Mouse (Mus musculus) midbrain, embryonic 15.5 days (tissue): ENCODE results near the gene Ucp2. TPM values are rescaled to one million over a fixed set of nuclear protein-coding genes. Genes with fewer than 3 reads are reported as not detected.

Experiments
- ATAC-seq: fragments of 200-750 bp; cut with Nextera tagmentation; replicated peaks from 2 replicates; pipeline ENCODE4 v1.8.0; 2017; ENCODE audit warnings: moderate TSS enrichment
- H3K27ac ChIP-seq: fragments of 300-500 bp; sonication (generic); 2 replicates; pipeline ENCODE4 v1.5.1; 2015; ENCODE audit warnings: mild to moderate bottlenecking, inconsistent platforms
- H3K27me3 ChIP-seq: fragments of 300-500 bp; sonication (generic); replicated peaks from 2 replicates; pipeline ENCODE4 v1.6.1; 2015; ENCODE audit warnings: inconsistent platforms
- H3K36me3 ChIP-seq: fragments of 300-500 bp; sonication (generic); replicated peaks from 2 replicates; pipeline ENCODE4 v1.6.1; 2015; ENCODE audit warnings: inconsistent platforms
- H3K4me1 ChIP-seq: fragments of 300-500 bp; sonication (generic); 2 replicates; pipeline ENCODE4 v1.6.1; 2015; ENCODE audit warnings: inconsistent platforms
- H3K4me2 ChIP-seq: fragments of 300-500 bp; sonication (generic); 2 replicates; pipeline ENCODE4 v1.6.1; 2015; ENCODE audit warnings: inconsistent platforms, mild to moderate bottlenecking, moderate library complexity
- H3K4me3 ChIP-seq: fragments of 300-500 bp; sonication (generic); 2 replicates; pipeline ENCODE4 v1.5.1; 2015; ENCODE audit warnings: mild to moderate bottlenecking, inconsistent platforms
- H3K9ac ChIP-seq: fragments of 300-500 bp; sonication (generic); 2 replicates; pipeline ENCODE4 v1.6.1; 2015; ENCODE audit warnings: mild to moderate bottlenecking, inconsistent platforms
- H3K9me3 ChIP-seq: fragments of 300-500 bp; sonication (generic); 2 replicates; pipeline ENCODE4 v1.6.1; 2016; ENCODE audit warnings: inconsistent platforms
- WGBS: fragments of 180-500 bp; shearing (Covaris S2); methylation state at CpG from one replicate; pipeline ENCODE4 v1.1.7; 2015; ENCODE audit warnings: mixed read lengths; 5-methylcytosine and 5-hydroxymethylcytosine counted together
- polyA plus RNA-seq: library from polyadenylated mRNA; unstranded; fragments of >200 nt; fragmentation: Nextera tagmentation; extraction: Ambion mirVana; gene quantifications from 2 replicates; pipeline ENCODE4 v1.2.1, GENCODE M21; 2015

The Ucp2 gene
- polyA plus RNA-seq, 1 experiment from 2014 or later, result 57.2 TPM

DNA sequence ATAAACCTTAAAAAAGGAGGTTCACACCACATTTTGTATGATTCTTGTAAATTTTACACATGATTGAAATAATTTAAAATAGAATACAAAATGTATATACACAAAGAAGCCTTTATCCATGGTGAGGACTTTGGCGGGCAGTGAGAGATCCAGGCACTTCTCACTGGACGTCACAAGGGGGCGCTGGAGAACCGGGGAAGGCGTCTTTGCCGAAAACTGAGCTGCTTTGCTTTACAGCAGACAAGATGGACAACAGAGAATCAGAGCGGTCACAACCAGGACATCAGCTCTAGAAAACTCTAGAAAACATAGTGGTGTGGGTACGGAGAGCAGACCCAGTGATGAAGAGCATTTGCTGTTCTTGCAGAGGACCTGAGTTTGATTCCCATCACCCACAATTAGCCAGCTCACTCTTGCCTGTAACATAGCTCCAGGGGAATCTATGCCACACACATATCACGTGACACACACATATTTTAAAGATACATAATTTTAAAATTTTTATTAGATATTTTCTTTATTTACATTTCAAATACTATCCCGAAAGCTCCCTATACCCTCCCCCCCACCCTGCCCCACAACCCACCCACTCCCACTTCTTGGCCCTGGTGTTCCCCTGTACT, 27.6 kb downstream of the Ucp2 start:
- H3K9ac ChIP-seq, result no peak overlapping the region
- no peaks in the 10 kb centered on the region for H3K9me3 ChIP-seq
- no peaks in the 10 kb centered on the region for H3K4me1 ChIP-seq
- no peak overlapping the region for H3K4me2 ChIP-seq
- no peaks in the 10 kb centered on the region for H3K36me3 ChIP-seq
- 24% methylated on average over 10 of the region's 10 CpGs for WGBS
- H3K27me3 ChIP-seq, result no peaks in the 10 kb centered on the region
- no peak overlapping the region for H3K4me3 ChIP-seq
- ATAC-seq, result peak; percentile 66; the same call in 1 of the 2 replicates
- H3K27ac ChIP-seq, result no peak overlapping the region

DNA sequence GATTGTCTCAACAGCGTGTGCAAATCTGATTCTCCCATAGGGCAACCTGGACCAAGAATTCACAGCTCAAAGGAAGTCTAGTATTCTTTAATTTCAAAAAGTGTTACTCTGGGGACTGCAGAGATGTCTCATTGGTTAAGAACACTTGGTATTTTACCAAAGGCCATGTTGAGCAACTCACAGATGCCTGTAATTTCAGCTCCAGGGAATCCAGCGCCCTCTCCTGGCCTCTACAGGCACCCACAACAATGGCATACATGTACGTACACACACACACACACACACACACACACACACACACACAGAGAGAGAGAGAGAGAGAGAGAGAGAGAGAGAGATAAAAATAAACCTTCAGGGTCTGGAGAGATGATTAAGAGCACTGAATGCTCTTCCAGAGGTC, 29.1 kb downstream of the Ucp2 start:
- Histone ChIP-seq H3K27ac (no peak overlapping the region), H3K9ac (no peak overlapping the region), H3K4me3 (no peak overlapping the region), H3K4me2 (no peak overlapping the region), H3K4me1 (no peaks in the 10 kb centered on the region), H3K27me3 (no peaks in the 10 kb centered on the region), H3K9me3 (no peaks in the 10 kb centered on the region), H3K36me3 (no peaks in the 10 kb centered on the region)
- 75% methylated on average over 3 of the region's 3 CpGs for WGBS
- ATAC-seq, result no peak

DNA sequence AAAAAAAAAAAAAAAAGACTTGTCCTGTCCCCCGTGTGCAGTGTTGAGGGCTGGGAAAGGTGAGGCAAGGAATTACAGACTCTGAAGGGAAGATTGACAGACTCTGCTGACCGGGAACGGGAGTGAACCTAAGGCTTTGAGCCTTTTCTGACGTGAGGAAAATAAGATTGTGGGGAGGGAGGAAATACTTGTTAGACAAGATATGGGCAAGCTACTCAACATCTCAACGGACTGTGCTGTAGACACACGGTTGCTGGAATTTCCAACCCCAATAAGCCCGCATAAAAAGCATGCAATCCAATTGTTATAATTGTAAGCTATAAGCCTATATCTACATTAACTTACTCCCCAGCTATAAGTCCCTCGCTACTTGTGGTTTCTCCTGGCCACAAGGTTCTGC, 31.5 kb downstream of the Ucp2 start:
- 75% methylated on average over 8 of the region's 8 CpGs for WGBS
- no peak for ATAC-seq
- no peak overlapping the region for H3K9ac ChIP-seq
- H3K27me3 ChIP-seq, result no peaks in the 10 kb centered on the region
- H3K9me3 ChIP-seq, result no peaks in the 10 kb centered on the region
- no peak overlapping the region for H3K4me2 ChIP-seq
- H3K4me3 ChIP-seq, result no peak overlapping the region
- no peaks in the 10 kb centered on the region for H3K36me3 ChIP-seq
- no peak overlapping the region for H3K27ac ChIP-seq
- no peaks in the 10 kb centered on the region for H3K4me1 ChIP-seq

DNA sequence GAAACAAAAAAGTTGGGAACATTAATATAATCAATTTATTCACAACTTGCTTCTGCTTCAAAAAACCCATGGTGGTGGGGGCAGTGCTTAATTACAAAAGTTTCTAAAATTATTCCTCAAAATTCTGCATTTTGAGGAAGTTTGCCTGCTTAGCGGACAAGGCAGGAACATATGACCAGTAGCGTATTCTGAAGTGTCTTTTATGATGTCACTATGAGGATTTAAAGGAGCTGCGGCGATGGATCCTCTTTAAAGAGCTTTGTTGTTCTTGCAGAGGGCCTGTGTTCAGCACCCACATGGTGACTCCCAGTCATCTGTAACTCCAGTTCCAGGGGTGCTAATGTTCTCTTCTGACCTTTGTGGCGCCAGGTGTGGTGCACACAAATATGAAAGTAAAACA, 37.6 kb downstream of the Ucp2 start:
- Histone ChIP-seq H3K9me3 (no peaks in the 10 kb centered on the region), H3K27me3 (no peaks in the 10 kb centered on the region), H3K27ac (no peak overlapping the region), H3K9ac (no peak overlapping the region), H3K4me3 (no peak overlapping the region), H3K4me2 (no peak overlapping the region), H3K4me1 (no peaks in the 10 kb centered on the region), H3K36me3 (no peaks in the 10 kb centered on the region)
- ATAC-seq, result no peak
- WGBS, result 93% methylated on average over 5 of the region's 5 CpGs

DNA sequence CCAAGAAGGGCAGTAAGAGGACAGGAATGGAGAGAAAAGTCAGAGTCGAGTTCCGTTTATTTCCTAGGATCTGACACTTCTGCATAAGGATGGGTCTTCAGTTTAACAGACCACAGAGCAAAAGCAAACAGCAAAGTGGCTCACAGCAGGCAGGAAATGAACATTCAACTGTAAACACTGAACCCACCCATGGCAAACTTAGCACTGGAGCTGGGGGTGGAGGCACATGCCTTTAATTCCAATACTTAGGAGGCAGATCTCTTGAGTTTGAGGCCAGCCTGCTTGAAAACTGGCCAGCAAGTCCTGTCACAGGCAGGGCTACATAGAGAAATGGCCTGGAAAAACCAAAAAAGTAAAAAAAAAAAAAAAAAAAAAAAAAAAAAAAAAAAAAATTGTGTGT, 40.4 kb downstream of the Ucp2 start:
- Histone ChIP-seq H3K27me3 (no peaks in the 10 kb centered on the region), H3K4me1 (peaks cover 9% of the 10 kb centered on the region), H3K9ac (no peak overlapping the region), H3K27ac (no peak overlapping the region), H3K9me3 (no peaks in the 10 kb centered on the region), H3K4me2 (no peak overlapping the region), H3K36me3 (no peaks in the 10 kb centered on the region), H3K4me3 (no peak overlapping the region)
- no peak for ATAC-seq
- WGBS, result 82% methylated on average over 2 of the region's 2 CpGs

DNA sequence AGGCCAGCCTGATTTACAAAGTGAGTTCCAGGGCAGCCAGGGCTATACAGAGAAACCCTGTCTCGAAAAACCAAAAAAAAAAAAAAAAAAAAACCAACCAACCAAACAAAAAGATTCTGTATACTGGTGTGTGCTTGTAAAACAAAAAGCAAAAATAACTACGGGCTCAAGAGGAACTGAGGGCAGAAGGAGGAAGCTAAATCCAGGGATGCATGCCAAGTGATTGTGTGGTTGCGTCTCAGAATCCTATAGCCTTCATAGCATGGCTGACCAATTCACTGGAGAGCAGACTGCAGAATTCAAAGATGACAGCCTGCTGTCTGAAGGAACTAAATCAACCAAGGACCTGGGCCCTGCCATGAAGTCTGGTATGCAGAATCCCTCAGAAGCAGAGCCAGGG, 41.1 kb downstream of the Ucp2 start:
- H3K36me3 ChIP-seq, result peaks cover 3% of the 10 kb centered on the region
- no peaks in the 10 kb centered on the region for H3K27me3 ChIP-seq
- no peak overlapping the region for H3K4me3 ChIP-seq
- no peaks in the 10 kb centered on the region for H3K9me3 ChIP-seq
- peaks cover 9% of the 10 kb centered on the region for H3K4me1 ChIP-seq
- H3K4me2 ChIP-seq, result no peak overlapping the region
- no peak overlapping the region for H3K9ac ChIP-seq
- H3K27ac ChIP-seq, result no peak overlapping the region
- ATAC-seq, result no peak
- WGBS, result 84% methylated on average over 3 of the region's 3 CpGs

DNA sequence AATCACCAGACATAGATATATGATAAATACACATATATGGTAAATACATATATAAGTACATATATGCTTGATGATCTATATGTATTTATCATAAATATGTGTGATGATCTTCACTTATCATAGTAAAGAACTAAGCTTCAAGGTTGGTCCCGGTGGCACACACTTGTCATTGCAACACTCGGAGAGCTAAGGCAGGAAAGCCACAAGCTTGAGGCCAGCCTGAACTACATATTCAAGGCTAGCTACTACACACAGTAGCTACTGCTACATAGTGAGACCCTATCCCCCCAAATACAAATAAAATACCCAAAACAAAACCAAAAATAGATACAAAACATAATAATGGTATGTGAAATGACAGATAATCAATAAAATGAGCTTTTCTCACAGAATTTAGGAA, 42.7 kb downstream of the Ucp2 start:
- WGBS, result 93% methylated on average over 2 of the region's 2 CpGs
- Histone ChIP-seq H3K36me3 (peaks cover 11% of the 10 kb centered on the region), H3K9me3 (no peaks in the 10 kb centered on the region), H3K27me3 (no peaks in the 10 kb centered on the region), H3K4me2 (0 out of 2 replicates have a peak overlapping the region, but pooled peaks have one; percentile 60), H3K4me3 (peak overlapping the region; percentile 58; the same call in 1 of the 2 replicates), H3K27ac (no peak overlapping the region), H3K4me1 (peaks cover 9% of the 10 kb centered on the region), H3K9ac (no peak overlapping the region)
- ATAC-seq, result no peak

DNA sequence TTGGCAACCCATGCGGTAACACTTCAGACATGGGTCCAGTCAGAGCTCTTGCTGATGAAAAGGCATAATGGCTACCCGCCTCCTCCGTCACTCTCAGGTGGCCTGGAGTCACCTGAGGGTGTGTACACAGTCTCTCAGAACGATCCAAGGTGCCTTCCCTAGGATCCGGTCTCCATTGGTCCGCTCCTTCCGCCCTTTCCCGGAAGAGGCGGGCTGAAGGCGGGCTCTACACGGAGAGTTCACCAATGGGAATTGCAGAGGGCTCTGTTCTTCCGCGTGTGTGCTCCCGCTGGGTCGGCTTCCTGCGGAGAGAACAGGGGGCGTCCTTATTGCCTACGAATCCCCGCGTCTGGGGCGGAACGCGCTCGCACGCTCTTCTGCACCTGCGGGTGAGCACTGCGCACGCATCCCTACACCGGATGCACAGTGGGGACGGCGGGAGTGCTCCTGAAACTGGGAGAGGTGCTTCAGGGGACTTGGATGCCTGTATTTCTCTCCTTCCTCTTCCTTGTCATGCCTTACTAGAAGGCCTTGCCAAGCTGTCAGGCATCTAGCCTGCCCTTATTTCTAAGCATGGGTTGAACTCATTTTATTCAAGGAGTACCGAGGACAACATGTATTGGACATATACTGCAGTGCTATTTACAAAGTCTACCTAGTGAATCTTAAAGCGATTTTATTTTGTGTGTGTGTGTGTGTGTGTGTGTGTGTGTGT, 43.8 kb downstream of the Ucp2 start, which contains the start of gene Coa4:
Gene Coa4 (plus strand): TSS at position 268 of the 715 bp plus-strand sequence.
- peak within 1 kb of the TSS; percentile 60 for H3K4me2 ChIP-seq
- H3K36me3 ChIP-seq, result peaks cover 11% of the 10 kb centered on the region
- ATAC-seq, result peak; percentile 100
- no peaks in the 10 kb centered on the region for H3K9me3 ChIP-seq
- H3K27ac ChIP-seq, result peak within 1 kb of the TSS; percentile 88
- H3K4me1 ChIP-seq, result peaks cover 9% of the 10 kb centered on the region
- peak within 1 kb of the TSS; percentile 58 for H3K4me3 ChIP-seq
- peak within 1 kb of the TSS; percentile 65 for H3K9ac ChIP-seq
- WGBS, result under 1% methylated on average over 33 of the region's 33 CpGs
- H3K27me3 ChIP-seq, result no peaks in the 10 kb centered on the region

DNA sequence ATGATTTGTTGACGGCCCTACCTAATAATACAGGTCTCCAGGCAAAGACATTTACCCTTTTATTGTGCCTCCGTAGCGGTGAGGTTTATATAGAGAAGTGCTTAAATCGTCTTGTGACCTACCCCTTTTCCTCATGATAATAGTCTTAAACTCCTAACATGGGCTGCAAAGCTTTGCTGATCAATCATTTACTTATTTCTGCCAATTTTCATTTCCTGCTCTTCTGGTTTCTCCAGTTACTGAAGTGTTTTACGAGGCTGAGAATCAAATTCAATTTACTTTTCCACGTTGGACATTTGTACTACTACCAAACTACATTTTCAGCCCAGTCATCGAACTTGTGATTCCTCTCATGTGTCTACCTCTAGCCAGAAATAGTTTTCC, 44.4 kb downstream of the Ucp2 start:
- Histone ChIP-seq H3K4me2 (peak overlapping the region; percentile 60), H3K9me3 (no peaks in the 10 kb centered on the region), H3K27ac (peak overlapping the region; percentile 88), H3K4me1 (peaks cover 9% of the 10 kb centered on the region), H3K27me3 (no peaks in the 10 kb centered on the region), H3K9ac (peak overlapping the region; percentile 65), H3K4me3 (peak overlapping the region; percentile 58), H3K36me3 (peaks cover 11% of the 10 kb centered on the region)
- WGBS, result 34% methylated on average over 7 of the region's 7 CpGs
- ATAC-seq, result no peak

DNA sequence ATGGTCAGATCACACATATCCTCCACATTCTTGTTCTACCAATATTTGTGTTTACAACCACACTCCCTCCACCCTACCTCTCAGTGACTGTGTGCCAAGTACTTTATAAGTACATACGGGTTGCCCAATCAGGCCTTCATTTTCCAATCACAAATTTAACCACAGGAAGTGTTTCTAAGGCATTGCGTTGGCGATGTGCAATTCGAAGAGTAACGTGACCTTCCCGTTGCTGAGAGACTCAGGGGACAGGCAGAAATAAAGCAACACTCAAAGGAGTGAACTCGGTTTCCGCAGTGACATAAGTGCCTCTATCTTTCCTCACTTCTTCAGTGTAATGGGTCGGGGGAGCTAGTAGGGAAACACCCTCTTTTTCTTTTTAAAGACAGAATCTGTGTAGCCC, 46.4 kb downstream of the Ucp2 start:
- H3K4me3 ChIP-seq, result no peak overlapping the region
- ATAC-seq, result no peak
- no peak overlapping the region for H3K27ac ChIP-seq
- H3K9me3 ChIP-seq, result no peaks in the 10 kb centered on the region
- no peaks in the 10 kb centered on the region for H3K27me3 ChIP-seq
- no peak overlapping the region for H3K4me2 ChIP-seq
- H3K36me3 ChIP-seq, result peaks cover 11% of the 10 kb centered on the region
- WGBS, result 95% methylated on average over 9 of the region's 9 CpGs
- H3K9ac ChIP-seq, result no peak overlapping the region
- peaks cover 9% of the 10 kb centered on the region for H3K4me1 ChIP-seq

DNA sequence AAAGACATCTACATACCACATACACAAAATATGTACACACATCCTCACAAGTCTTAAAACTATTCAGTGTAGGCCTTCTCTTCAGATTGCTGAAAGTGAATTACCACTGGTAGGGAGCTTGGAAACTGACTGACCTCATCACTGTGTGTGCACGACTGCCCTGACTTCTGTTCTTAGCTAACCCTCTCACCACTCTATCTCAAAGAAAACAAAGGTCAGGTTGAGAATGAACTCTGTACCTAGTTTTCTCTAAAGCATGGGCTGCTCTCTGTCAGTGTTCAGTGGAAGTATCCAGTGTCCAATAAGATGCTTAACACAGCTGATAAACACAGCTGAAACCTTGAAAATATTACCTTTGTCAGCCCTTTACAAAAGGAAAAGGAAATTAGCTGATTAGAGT, 51.3 kb downstream of the Ucp2 start:
- ATAC-seq, result no peak
- H3K4me1 ChIP-seq, result no peaks in the 10 kb centered on the region
- 80% methylated on average over 1 of the region's 1 CpGs for WGBS

DNA sequence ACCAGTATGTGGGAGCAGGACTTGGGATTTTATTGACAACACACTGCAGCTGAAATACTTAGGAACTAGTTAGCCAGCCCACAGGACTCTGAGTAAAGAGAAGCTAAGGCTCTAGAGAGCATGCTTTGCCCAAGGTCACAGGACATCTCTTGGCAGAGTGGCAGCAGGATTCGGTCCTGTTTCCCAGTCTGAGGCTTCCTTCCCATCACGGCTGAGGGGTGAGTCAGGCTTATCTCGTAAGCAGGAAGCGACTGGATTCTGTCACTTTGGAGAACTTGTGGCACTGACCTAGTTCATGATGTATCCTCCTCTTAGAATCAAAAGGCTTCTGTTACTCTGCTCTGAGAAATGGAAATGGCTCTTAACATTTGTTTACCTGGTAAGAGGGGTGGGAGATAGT, 54.5 kb downstream of the Ucp2 start:
- Histone ChIP-seq H3K4me3 (no peak overlapping the region), H3K27ac (no peak overlapping the region), H3K9me3 (no peaks in the 10 kb centered on the region), H3K36me3 (peaks cover 6% of the 10 kb centered on the region; the same call in 1 of the 2 replicates), H3K9ac (no peak overlapping the region), H3K27me3 (no peaks in the 10 kb centered on the region), H3K4me1 (no peaks in the 10 kb centered on the region), H3K4me2 (no peak overlapping the region)
- no peak for ATAC-seq
- 85% methylated on average over 4 of the region's 4 CpGs for WGBS

More for the DNA sequence above, 51.3 kb downstream of the Ucp2 start:
- H3K27me3 ChIP-seq, result no peaks in the 10 kb centered on the region
- peaks cover 12% of the 10 kb centered on the region for H3K36me3 ChIP-seq
- H3K27ac ChIP-seq, result no peak overlapping the region
- no peaks in the 10 kb centered on the region for H3K9me3 ChIP-seq
- no peak overlapping the region for H3K4me3 ChIP-seq
- H3K9ac ChIP-seq, result no peak overlapping the region
- no peak overlapping the region for H3K4me2 ChIP-seq

DNA sequence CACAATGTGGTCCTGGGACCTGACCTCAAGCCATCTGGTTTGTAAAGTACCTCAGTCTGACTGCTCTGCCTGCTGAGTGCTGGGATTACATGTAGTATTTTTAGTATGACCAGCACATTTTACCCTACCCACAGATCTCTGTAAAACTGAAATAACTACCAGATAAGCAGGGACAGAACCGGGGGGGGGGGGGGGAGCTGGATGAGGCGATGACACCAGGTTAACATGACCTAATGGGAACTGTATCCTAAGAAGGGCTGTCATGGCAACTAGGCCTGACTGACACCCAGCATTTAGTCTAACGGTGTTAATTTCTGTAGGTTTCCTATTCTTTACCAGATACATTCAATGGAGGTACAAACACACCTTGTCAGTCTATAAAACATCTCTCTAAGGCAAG, 56.7 kb downstream of the Ucp2 start:
- H3K9ac ChIP-seq, result no peak overlapping the region
- H3K4me3 ChIP-seq, result no peak overlapping the region
- ATAC-seq, result no peak
- 87% methylated on average over 3 of the region's 3 CpGs for WGBS
- no peak overlapping the region for H3K27ac ChIP-seq
- no peaks in the 10 kb centered on the region for H3K9me3 ChIP-seq
- peaks cover 6% of the 10 kb centered on the region; the same call in 1 of the 2 replicates for H3K36me3 ChIP-seq
- H3K4me1 ChIP-seq, result peaks cover 2% of the 10 kb centered on the region
- H3K4me2 ChIP-seq, result no peak overlapping the region
- H3K27me3 ChIP-seq, result no peaks in the 10 kb centered on the region
